Mouse (Mus musculus) ES-Bruce4 (cell line): ENCODE data around the gene Zfp276.
A peak's percentile ranks its signal among the peaks of the same experiment; 100 is the strongest.

Source experiments
- CTCF ChIP-seq: IDR thresholded peaks from one replicate; pipeline ENCODE4 v1.8.1; 2011; ENCODE audit warnings: low read depth, low read length
- POLR2A ChIP-seq: IDR thresholded peaks from one replicate; pipeline ENCODE4 v1.8.1; 2011; ENCODE audit warnings: low read length; ENCODE audit not compliant: insufficient read depth

DNA sequence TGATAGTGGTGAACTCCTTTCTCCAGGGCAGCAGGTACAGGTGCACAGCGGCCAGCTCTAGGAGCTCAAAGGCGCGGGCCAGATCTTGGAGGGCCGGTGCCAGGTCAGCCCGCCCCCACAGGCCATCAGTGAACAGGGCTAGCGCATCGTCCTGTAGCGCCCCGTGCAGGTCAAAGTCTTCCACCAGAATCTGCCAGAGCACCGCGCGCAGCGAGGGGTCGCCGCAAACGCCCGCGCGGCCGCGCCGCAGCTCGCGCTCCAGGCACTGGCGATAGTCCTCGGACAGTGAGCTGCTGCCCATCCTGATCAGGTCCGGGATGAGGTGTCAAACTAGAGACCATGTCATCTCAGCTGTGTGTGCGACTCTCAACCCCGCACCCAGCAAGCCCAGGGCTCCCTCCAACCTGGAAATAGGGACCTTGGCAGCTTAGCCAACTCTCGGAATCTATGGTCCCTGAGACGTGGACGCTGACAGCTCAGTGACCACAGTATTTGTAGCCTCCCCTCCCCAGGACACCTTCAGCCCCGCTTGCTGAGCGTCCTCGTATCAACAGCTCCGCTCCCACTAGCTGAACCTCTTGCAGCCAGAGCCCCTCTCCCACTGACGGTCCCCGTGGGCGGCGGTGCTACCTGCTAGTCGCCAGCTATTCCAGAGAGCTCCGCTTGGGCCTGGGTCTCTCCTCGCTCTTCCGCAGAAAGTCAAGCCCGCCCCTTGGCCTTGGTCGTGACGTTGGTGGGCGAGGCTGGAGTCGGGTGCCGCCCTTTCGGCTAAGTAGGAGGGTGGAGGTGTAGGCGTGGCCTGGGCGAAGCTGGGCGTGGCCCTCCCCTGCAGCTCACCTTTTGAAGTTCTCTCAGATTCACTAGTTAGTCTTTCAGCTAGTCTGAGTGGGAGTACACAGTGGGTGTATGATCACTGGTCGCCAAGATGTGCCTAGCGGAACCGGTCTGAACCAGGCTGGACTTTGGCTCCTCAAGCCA lies 18.2 kb upstream of the Zfp276 start, which contains the start of gene Spata2l:
- peak; percentile 22 for TF ChIP-seq CTCF
- TF ChIP-seq POLR2A = no peak
